ENCODE assay signal across 21 mouse cellular contexts in genomic region chr7:130951004-130951403, GRCm38 (mm10). TPM values are rescaled to one million over a fixed set of nuclear protein-coding genes. Genes with fewer than 3 reads are reported as not detected.
A peak's percentile ranks its signal among the peaks of the same experiment; 100 is the strongest.
DNase-seq lines count a peak whose midpoint lies in the region; ATAC-seq and TF ChIP-seq lines count a peak whose summit lies in the region.
"Had no signal": no experiment of that assay in that cellular context is flagged by ENCODE, and none has a peak within 500 bp of the region (broad histone marks: within the 10 kb centered on the region; RNA-seq: fewer than 3 reads in every experiment).

No protein-coding gene starts in this region.

- H3K4me1 ChIP-seq in heart, embryonic 16.5 days (ENCODE audit: control insufficient read depth, insufficient read depth, low read length) = peaks cover 23% of the 10 kb centered on the region
- H3K4me1 ChIP-seq in ES-Bruce4 (ENCODE audit: control insufficient read depth, insufficient read depth, low read length) = peaks cover 2% of the 10 kb centered on the region
- H3K4me1 ChIP-seq: forebrain, embryonic 12.5 days had no signal

- H3K27me3 ChIP-seq in heart, embryonic 16.5 days (ENCODE audit: control insufficient read depth, insufficient read depth, low read length) = no peaks in the 10 kb centered on the region
- no peaks in the 10 kb centered on the region for H3K27me3 ChIP-seq in ES-Bruce4 (ENCODE audit: control insufficient read depth, insufficient read depth, low read length, poor library complexity, severe bottlenecking)
- H3K27me3 ChIP-seq: forebrain, embryonic 12.5 days; liver, embryonic 12.5 days had no signal

- no peak for TF ChIP-seq EP300 in ES-Bruce4 (IDR thresholded peaks at IDR 0.05; ENCODE audit: insufficient read depth, low read depth, low read length)

- H3K9ac ChIP-seq in heart, embryonic 16.5 days (ENCODE audit: low read length) = 0 out of 2 replicates have a peak overlapping the region, but pooled peaks have one; percentile 17
- H3K9ac ChIP-seq in ES-Bruce4 (ENCODE audit: low read depth, poor library complexity, severe bottlenecking) = no peak overlapping the region
- H3K9ac ChIP-seq: forebrain, embryonic 12.5 days; hindbrain, embryonic 14.5 days; liver, embryonic 12.5 days; lung, embryonic 14.5 days; neural tube, embryonic 15.5 days had no signal

- H3K36me3 ChIP-seq in heart, embryonic 16.5 days (ENCODE audit: control insufficient read depth, insufficient read depth) = no peaks in the 10 kb centered on the region
- no peaks in the 10 kb centered on the region for H3K36me3 ChIP-seq in ES-Bruce4 (ENCODE audit: control insufficient read depth, insufficient read depth, low read length, poor library complexity, severe bottlenecking)
- H3K36me3 ChIP-seq: forebrain, embryonic 12.5 days; liver, embryonic 12.5 days; neural tube, embryonic 15.5 days had no signal

- WGBS in heart, embryonic 16.5 days = 80% methylated on average over 5 of the region's 5 CpGs

- DNase-seq in gastrocnemius, adult 2 months = no peak
- no peak for DNase-seq in gastrocnemius, adult 18-20 months (ENCODE audit: low spot score)
- no peak for DNase-seq in heart, postnatal 25 days (ENCODE audit: low spot score)
- no peak for DNase-seq in layer of hippocampus, adult 2 months (ENCODE audit: low spot score in 2 of 2)
- no peak for DNase-seq in layer of hippocampus, postnatal 14 days (ENCODE audit: low spot score in 2 of 2)
- DNase-seq in retina, embryonic 14.5 days (ENCODE audit: low spot score) = no peak
- DNase-seq: gastrocnemius, postnatal 14 days; heart, postnatal 36 days; left cerebral cortex, postnatal 4 days; lung, embryonic 14.5 days; lung, postnatal 36 days; thymus, postnatal 25 days had no signal

- TF ChIP-seq POLR2A in ES-Bruce4 (IDR thresholded peaks at IDR 0.05; ENCODE audit: insufficient read depth, low read length) = no peak

- no peak overlapping the region for H3K4me2 ChIP-seq in heart, embryonic 16.5 days (ENCODE audit: low read depth, low read length)
- H3K4me2 ChIP-seq: forebrain, embryonic 12.5 days; hindbrain, embryonic 14.5 days; liver, embryonic 12.5 days; lung, embryonic 14.5 days; neural tube, embryonic 15.5 days had no signal

- no peak overlapping the region for H3K4me3 ChIP-seq in gastrocnemius, adult 2 months
- no peak overlapping the region for H3K4me3 ChIP-seq in heart, embryonic 16.5 days (ENCODE audit: low read length)
- no peak overlapping the region for H3K4me3 ChIP-seq in layer of hippocampus, adult 2 months
- no peak overlapping the region for H3K4me3 ChIP-seq in ES-Bruce4 (ENCODE audit: low read depth, low read length)
- H3K4me3 ChIP-seq: forebrain, embryonic 12.5 days; liver, embryonic 12.5 days; neural tube, embryonic 15.5 days had no signal

- intact Hi-C loops in gastrocnemius, adult 2 months (cut with DNase I) = no loop called here
- intact Hi-C loops in heart, postnatal 25 days (cut with DNase I) = no loop called here

- 0 out of 2 replicates have a peak overlapping the region, but pooled peaks have one; percentile 24 for H3K27ac ChIP-seq in gastrocnemius, adult 2 months
- H3K27ac ChIP-seq in heart, embryonic 16.5 days (ENCODE audit: low read length) = peak overlapping the region; percentile 2; the same call in 1 of the 2 replicates
- H3K27ac ChIP-seq in layer of hippocampus, adult 2 months = peak overlapping the region; percentile 88
- peak overlapping the region; percentile 76 for H3K27ac ChIP-seq in ES-Bruce4 (ENCODE audit: insufficient read depth, low read length)
- H3K27ac ChIP-seq: forebrain, embryonic 12.5 days; hindbrain, embryonic 14.5 days; liver, embryonic 12.5 days; neural tube, embryonic 15.5 days had no signal

- H3K9me3 ChIP-seq in heart, embryonic 16.5 days (replicated peaks; ENCODE audit: control insufficient read depth, low read length) = no peaks in the 10 kb centered on the region
- no peaks in the 10 kb centered on the region for H3K9me3 ChIP-seq in ES-Bruce4 (replicated peaks; ENCODE audit: control insufficient read depth, insufficient read depth, low read length, poor library complexity, severe bottlenecking)
- H3K9me3 ChIP-seq: forebrain, embryonic 12.5 days; liver, embryonic 12.5 days; neural tube, embryonic 15.5 days had no signal

- ATAC-seq in heart, embryonic 16.5 days (replicated peaks; ENCODE audit: extremely low read depth, insufficient read depth, low FRiP score) = no peak
- ATAC-seq: liver, embryonic 12.5 days; midbrain, embryonic 16.5 days had no signal

- TF ChIP-seq CTCF in gastrocnemius, adult 2 months (IDR thresholded peaks at IDR 0.05) = no peak
- no peak for TF ChIP-seq CTCF in layer of hippocampus, adult 2 months (conservative IDR thresholded peaks at IDR 0.05)
- TF ChIP-seq CTCF in ES-Bruce4 (IDR thresholded peaks at IDR 0.05; ENCODE audit: low read depth, low read length) = no peak

RNA-seq across cellular contexts. Expression of gene Htra1, which starts 15.1 kb away (rescaled TPM):
- total RNA-seq in gastrocnemius, adult 2 months (2021) = 10 to 100 TPM; 23.9 to 32.6 TPM
- total RNA-seq in gastrocnemius, adult 18-20 months (2021) = 10 to 100 TPM; 34.2 to 42.4 TPM
- 63.4 and 65.6 TPM in 2 replicates for polyA plus RNA-seq in heart, embryonic 16.5 days (2015; fragmentation: Nextera tagmentation; extraction: Ambion mirVana)
- total RNA-seq in heart, postnatal 25 days (2021) = 100 to 1,000 TPM; 122 to 142 TPM
- 100 to 1,000 TPM; 239 to 255 TPM for total RNA-seq in layer of hippocampus, adult 2 months (2021)
- 100 to 1,000 TPM; 304 to 349 TPM for total RNA-seq in layer of hippocampus, postnatal 14 days (2021)
- 33.2 and 34.2 TPM in 2 replicates for polyA plus RNA-seq in ES-Bruce4 (2011; ENCODE audit: insufficient read depth, insufficient read length, low read depth, missing spikeins)
- total RNA-seq: common myeloid progenitor, adult 5-6 weeks; megakaryocyte-erythroid progenitor cell, adult 5-6 weeks had no signal

Comparison
In these comparisons a context has a peak if more than half of its experiments do, and no peak if none do; other contexts are left out.
1. H3K27ac ChIP-seq: peak in every context shown above with its lines; median percentile 88 in layer of hippocampus, adult 2 months; 76 in ES-Bruce4; 24 in gastrocnemius, adult 2 months; 2 in heart, embryonic 16.5 days.